Mouse (Mus musculus): ENCODE data around the gene Maco1. TPM values are rescaled to one million over a fixed set of nuclear protein-coding genes. Genes with fewer than 3 reads are reported as not detected.

Gene Maco1
- polyA plus RNA-seq, 1 experiment = 14.6 TPM

GRCm38 (mm10) chr4:134774126-134774525, 79.0 kb downstream of the Maco1 start:
- TF ChIP-seq MYOD1 (IDR thresholded peaks at IDR 0.05; ENCODE audit: control insufficient read depth, insufficient read length, low read depth) (no peak), CEBPB (IDR thresholded peaks at IDR 0.05; ENCODE audit: low read depth) (no peak), FOSL1 (IDR thresholded peaks at IDR 0.05; ENCODE audit: insufficient read depth, low read length, poor library complexity, severe bottlenecking) (no peak), MYOG (IDR thresholded peaks at IDR 0.05; ENCODE audit: control insufficient read depth, extremely low read depth, insufficient read length) (no peak), USF1 (IDR thresholded peaks at IDR 0.05; ENCODE audit: low read depth) (no peak), MAX (IDR thresholded peaks at IDR 0.05) (no peak), CTCF (IDR thresholded peaks at IDR 0.05; ENCODE audit: control insufficient read depth, insufficient read depth, insufficient read length) (no peak)
- Histone ChIP-seq H3K36me3 (ENCODE audit: control insufficient read depth, insufficient read depth) (no peaks in the 10 kb centered on the region), H3K27me3 (ENCODE audit: control insufficient read depth, insufficient read depth, insufficient read length) (no peaks in the 10 kb centered on the region), H3ac (ENCODE audit: control insufficient read depth, insufficient read length, low read depth) (no peak overlapping the region), H3K79me3 (ENCODE audit: low read depth) (no peaks in the 10 kb centered on the region), H3K79me2 (ENCODE audit: control insufficient read depth, insufficient read depth) (no peaks in the 10 kb centered on the region), H3K4me3 (ENCODE audit: insufficient read depth, poor library complexity, severe bottlenecking) (no peak overlapping the region)

DNA sequence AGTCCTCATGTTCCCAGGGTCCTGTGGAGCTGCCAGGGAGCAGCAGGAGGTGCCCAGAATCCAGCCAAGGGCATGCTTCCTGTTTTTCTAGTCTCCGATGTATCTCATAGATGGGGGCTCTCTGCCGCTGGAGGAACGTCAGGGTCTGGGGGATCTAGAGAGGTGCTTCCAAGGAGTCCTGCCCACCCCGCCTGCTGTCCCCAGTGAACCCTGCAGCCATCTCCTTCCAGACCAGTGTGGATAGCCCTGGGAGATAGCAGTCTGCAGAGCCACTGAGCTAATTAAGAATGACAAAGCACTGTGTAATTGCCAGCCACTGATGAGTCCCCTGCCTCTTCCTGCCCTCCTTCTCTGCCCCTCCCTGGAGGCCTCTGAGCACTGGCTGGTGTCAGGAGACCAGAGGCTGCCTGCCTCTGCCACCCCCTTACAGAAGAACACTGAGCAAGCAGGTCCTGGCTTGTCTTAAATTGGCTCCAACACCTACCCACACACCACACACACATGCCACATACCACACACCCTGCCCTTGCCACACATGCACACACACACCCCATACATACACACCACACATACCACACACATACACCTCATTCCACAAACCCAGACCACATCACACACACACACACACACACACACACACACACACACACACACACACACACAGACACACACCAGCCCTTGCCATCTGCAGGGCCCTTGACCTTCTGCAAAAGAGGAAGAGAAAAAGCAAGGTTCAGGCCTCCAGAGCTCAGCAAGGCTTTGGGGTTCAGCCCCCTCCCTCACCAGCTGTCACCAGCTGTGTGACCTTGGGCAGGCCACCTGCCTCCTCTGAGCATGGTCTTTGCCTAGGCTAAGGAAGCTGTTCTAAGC, 80.1 kb downstream of the Maco1 start:
- Histone ChIP-seq H3K36me3 (ENCODE audit: control insufficient read depth, insufficient read depth) (no peaks in the 10 kb centered on the region), H3K27me3 (ENCODE audit: control insufficient read depth, insufficient read depth, insufficient read length) (no peaks in the 10 kb centered on the region), H3ac (ENCODE audit: control insufficient read depth, insufficient read length, low read depth) (no peak overlapping the region), H3K79me3 (ENCODE audit: low read depth) (no peaks in the 10 kb centered on the region), H3K4me3 (ENCODE audit: insufficient read depth, poor library complexity, severe bottlenecking) (no peak overlapping the region), H3K79me2 (ENCODE audit: control insufficient read depth, insufficient read depth) (no peaks in the 10 kb centered on the region)
- TF ChIP-seq MYOG (IDR thresholded peaks at IDR 0.05; ENCODE audit: control insufficient read depth, extremely low read depth, insufficient read length) (no peak), MYOD1 (IDR thresholded peaks at IDR 0.05; ENCODE audit: control insufficient read depth, insufficient read length, low read depth) (no peak), USF1 (IDR thresholded peaks at IDR 0.05; ENCODE audit: low read depth) (no peak), CEBPB (IDR thresholded peaks at IDR 0.05; ENCODE audit: low read depth) (no peak), CTCF (IDR thresholded peaks at IDR 0.05; ENCODE audit: control insufficient read depth, insufficient read depth, insufficient read length) (no peak), MAX (IDR thresholded peaks at IDR 0.05) (no peak), FOSL1 (IDR thresholded peaks at IDR 0.05; ENCODE audit: insufficient read depth, low read length, poor library complexity, severe bottlenecking) (no peak)

GRCm38 (mm10) chr4:134769891-134770290, 83.3 kb downstream of the Maco1 start:
- peaks cover 17% of the 10 kb centered on the region for H3K79me3 ChIP-seq (ENCODE audit: low read depth)
- no peak for TF ChIP-seq CTCF (IDR thresholded peaks at IDR 0.05; ENCODE audit: control insufficient read depth, insufficient read depth, insufficient read length)
- no peaks in the 10 kb centered on the region for H3K27me3 ChIP-seq (ENCODE audit: control insufficient read depth, insufficient read depth, insufficient read length)
- no peak overlapping the region for H3ac ChIP-seq (ENCODE audit: control insufficient read depth, insufficient read length, low read depth)
- H3K4me3 ChIP-seq (ENCODE audit: insufficient read depth, poor library complexity, severe bottlenecking) = no peak overlapping the region
- no peaks in the 10 kb centered on the region for H3K36me3 ChIP-seq (ENCODE audit: control insufficient read depth, insufficient read depth)
- peaks cover 28% of the 10 kb centered on the region for H3K79me2 ChIP-seq (ENCODE audit: control insufficient read depth, insufficient read depth)

- Histone ChIP-seq H3K27me3 (ENCODE audit: control insufficient read depth, insufficient read depth, insufficient read length) (no peaks in the 10 kb centered on the region), H3K79me2 (ENCODE audit: control insufficient read depth, insufficient read depth) (peaks cover 34% of the 10 kb centered on the region), H3ac (ENCODE audit: control insufficient read depth, insufficient read length, low read depth) (no peak overlapping the region), H3K4me3 (ENCODE audit: insufficient read depth, poor library complexity, severe bottlenecking) (no peak overlapping the region), H3K36me3 (ENCODE audit: control insufficient read depth, insufficient read depth) (no peaks in the 10 kb centered on the region), H3K79me3 (ENCODE audit: low read depth) (peaks cover 24% of the 10 kb centered on the region)
- no peak for TF ChIP-seq CTCF (IDR thresholded peaks at IDR 0.05; ENCODE audit: control insufficient read depth, insufficient read depth, insufficient read length)
- no peak for TF ChIP-seq CEBPB (IDR thresholded peaks at IDR 0.05; ENCODE audit: low read depth)
- no peak for TF ChIP-seq MYOG (IDR thresholded peaks at IDR 0.05; ENCODE audit: control insufficient read depth, extremely low read depth, insufficient read length)
- no peak for TF ChIP-seq MYOD1 (IDR thresholded peaks at IDR 0.05; ENCODE audit: control insufficient read depth, insufficient read length, low read depth)
- TF ChIP-seq FOSL1 (IDR thresholded peaks at IDR 0.05; ENCODE audit: insufficient read depth, low read length, poor library complexity, severe bottlenecking) = no peak
- TF ChIP-seq MAX (IDR thresholded peaks at IDR 0.05) = no peak
- TF ChIP-seq USF1 (IDR thresholded peaks at IDR 0.05; ENCODE audit: low read depth) = no peak
Observed at GRCm38 (mm10) chr4:134769081-134769811, 83.9 kb downstream of the Maco1 start.

DNA sequence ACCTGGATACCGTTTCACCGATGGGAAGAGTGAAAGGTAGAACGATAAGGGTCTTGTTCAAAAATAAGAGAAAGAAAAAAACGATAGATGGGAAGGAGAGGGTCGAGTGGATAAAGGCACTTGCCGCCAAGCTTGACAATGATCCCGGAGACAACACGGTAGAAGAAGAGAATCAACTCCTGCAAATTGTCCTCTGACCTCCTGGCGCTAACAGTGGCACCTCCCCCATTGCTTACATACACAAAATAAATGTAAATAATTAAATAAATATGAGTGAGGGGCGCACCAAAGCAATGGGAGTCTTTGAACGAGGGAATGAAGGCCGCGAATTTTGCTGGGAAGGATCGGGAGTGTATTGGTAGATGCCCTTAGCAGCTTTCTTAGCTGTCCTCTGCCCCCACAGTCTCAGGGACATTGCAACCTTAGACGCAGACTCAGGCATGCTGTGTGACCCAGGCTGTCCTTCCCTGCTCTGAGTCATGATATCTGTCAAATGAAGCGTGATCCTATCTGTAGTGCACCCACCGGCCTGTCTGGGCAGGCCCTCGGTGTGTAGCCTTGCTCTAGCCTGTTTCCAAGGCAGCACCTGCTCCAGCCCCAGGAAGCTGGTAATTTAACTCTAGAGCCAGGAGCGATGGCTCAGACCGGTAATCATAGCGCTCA, 84.8 kb downstream of the Maco1 start:
- Histone ChIP-seq H3K27me3 (ENCODE audit: control insufficient read depth, insufficient read depth, insufficient read length) (no peaks in the 10 kb centered on the region), H3K4me3 (ENCODE audit: insufficient read depth, poor library complexity, severe bottlenecking) (peak overlapping the region; percentile 82), H3K79me2 (ENCODE audit: control insufficient read depth, insufficient read depth) (peaks cover 43% of the 10 kb centered on the region), H3K79me3 (ENCODE audit: low read depth) (peaks cover 28% of the 10 kb centered on the region), H3K36me3 (ENCODE audit: control insufficient read depth, insufficient read depth) (no peaks in the 10 kb centered on the region), H3ac (ENCODE audit: control insufficient read depth, insufficient read length, low read depth) (peak overlapping the region; percentile 87)
- TF ChIP-seq USF1 (IDR thresholded peaks at IDR 0.05; ENCODE audit: low read depth) (no peak), MYOD1 (IDR thresholded peaks at IDR 0.05; ENCODE audit: control insufficient read depth, insufficient read length, low read depth) (no peak), MAX (IDR thresholded peaks at IDR 0.05) (no peak), FOSL1 (IDR thresholded peaks at IDR 0.05; ENCODE audit: insufficient read depth, low read length, poor library complexity, severe bottlenecking) (no peak), CTCF (IDR thresholded peaks at IDR 0.05; ENCODE audit: control insufficient read depth, insufficient read depth, insufficient read length) (no peak), CEBPB (IDR thresholded peaks at IDR 0.05; ENCODE audit: low read depth) (no peak), MYOG (IDR thresholded peaks at IDR 0.05; ENCODE audit: control insufficient read depth, extremely low read depth, insufficient read length) (no peak)
